Mouse (Mus musculus) midbrain, embryonic 16.5 days (tissue): ENCODE results near the gene Tap2. TPM values are rescaled to one million over a fixed set of nuclear protein-coding genes. Genes with fewer than 3 reads are reported as not detected.

Experiments used
- ATAC-seq: fragments of 200-750 bp; cut with Nextera tagmentation; 2 replicates; pipeline ENCODE4 v1.8.0; 2017; ENCODE audit warnings: moderate TSS enrichment
- H3K27ac ChIP-seq: fragments of 300-500 bp; sonication (generic); 2 replicates; pipeline ENCODE4 v1.5.1; 2014; ENCODE audit warnings: mild to moderate bottlenecking, low read length, mixed read lengths
- H3K27me3 ChIP-seq: fragments of 300-500 bp; sonication (generic); 2 replicates; pipeline ENCODE4 v1.6.1; 2014; ENCODE audit warnings: low read depth, low read length, mixed read lengths; ENCODE audit not compliant: control insufficient read depth, insufficient read depth
- H3K36me3 ChIP-seq: fragments of 300-500 bp; sonication (generic); 2 replicates; pipeline ENCODE4 v1.6.1; 2014; ENCODE audit warnings: mild to moderate bottlenecking, low read length, moderate library complexity, mixed read lengths; ENCODE audit not compliant: control insufficient read depth, insufficient read depth
- H3K4me1 ChIP-seq: fragments of 300-500 bp; sonication (generic); 2 replicates; pipeline ENCODE4 v1.6.1; 2014; ENCODE audit warnings: mild to moderate bottlenecking, low read length, mixed read lengths; ENCODE audit not compliant: control insufficient read depth, insufficient read depth
- H3K4me2 ChIP-seq: fragments of 300-500 bp; sonication (generic); 2 replicates; pipeline ENCODE4 v1.6.1; 2014; ENCODE audit warnings: mild to moderate bottlenecking, low read length, mixed read lengths
- H3K4me3 ChIP-seq: fragments of 300-500 bp; sonication (generic); 2 replicates; pipeline ENCODE4 v1.5.1; 2014; ENCODE audit warnings: low read depth, mild to moderate bottlenecking, low read length, moderate library complexity, mixed read lengths
- H3K9ac ChIP-seq: fragments of 300-500 bp; sonication (generic); 2 replicates; pipeline ENCODE4 v1.6.1; 2014; ENCODE audit warnings: low read depth, low read length, mixed read lengths
- H3K9me3 ChIP-seq: fragments of 300-500 bp; sonication (generic); replicated peaks from 2 replicates; pipeline ENCODE4 v1.6.1; 2014; ENCODE audit warnings: mild to moderate bottlenecking, low read length, mixed read lengths; ENCODE audit not compliant: control insufficient read depth, poor library complexity, severe bottlenecking
- WGBS: fragments of 180-500 bp; shearing (Covaris S2); extraction: QIAGEN DNeasy Blood & Tissue Kit; methylation state at CpG from one replicate; pipeline ENCODE4 v1.1.7; 2014; 5-methylcytosine and 5-hydroxymethylcytosine counted together
- polyA plus RNA-seq: library from polyadenylated mRNA; unstranded; fragments of >200 nt; fragmentation: Nextera tagmentation; extraction: Ambion mirVana; gene quantifications from 2 replicates; pipeline ENCODE4 v1.2.1, GENCODE M21; 2015

Tap2 gene
- polyA plus RNA-seq, 1 experiment from 2014 or later: 2.3 TPM

- H3K27ac ChIP-seq: no peak overlapping the region
- H3K4me2 ChIP-seq: no peak overlapping the region
- H3K4me3 ChIP-seq: no peak overlapping the region
- no peaks in the 10 kb centered on the region for H3K36me3 ChIP-seq
- H3K4me1 ChIP-seq: peaks cover 3% of the 10 kb centered on the region
- H3K27me3 ChIP-seq: peaks cover 43% of the 10 kb centered on the region
- no peak overlapping the region for H3K9ac ChIP-seq
- 62% methylated on average over 12 of the region's 12 CpGs for WGBS
- ATAC-seq: no peak
- no peaks in the 10 kb centered on the region for H3K9me3 ChIP-seq
Measured at GRCm38 (mm10) chr17:34199050-34199619, 4.2 kb upstream of the Tap2 start.

- peaks cover 41% of the 10 kb centered on the region for H3K27me3 ChIP-seq
- no peaks in the 10 kb centered on the region for H3K9me3 ChIP-seq
- WGBS: 86% methylated on average over 10 of the region's 10 CpGs
- peaks cover 7% of the 10 kb centered on the region for H3K4me1 ChIP-seq
- no peak overlapping the region for H3K4me3 ChIP-seq
- H3K27ac ChIP-seq: no peak overlapping the region
- no peak overlapping the region for H3K9ac ChIP-seq
- H3K36me3 ChIP-seq: no peaks in the 10 kb centered on the region
- no peak overlapping the region for H3K4me2 ChIP-seq
- no peak for ATAC-seq
Measured at GRCm38 (mm10) chr17:34200047-34200446, 3.3 kb upstream of the Tap2 start.

- no peak for ATAC-seq
- Histone ChIP-seq H3K9ac (no peak overlapping the region), H3K4me1 (peaks cover 7% of the 10 kb centered on the region), H3K4me3 (no peak overlapping the region), H3K27ac (no peak overlapping the region), H3K4me2 (no peak overlapping the region), H3K9me3 (no peaks in the 10 kb centered on the region), H3K36me3 (no peaks in the 10 kb centered on the region), H3K27me3 (peaks cover 43% of the 10 kb centered on the region)
- 90% methylated on average over 16 of the region's 16 CpGs for WGBS
Measured at GRCm38 (mm10) chr17:34200772-34201505, 2.4 kb upstream of the Tap2 start.

- ATAC-seq: no peak
- Histone ChIP-seq H3K36me3 (no peaks in the 10 kb centered on the region), H3K9ac (no peak overlapping the region), H3K27me3 (peaks cover 39% of the 10 kb centered on the region), H3K4me3 (no peak overlapping the region), H3K4me2 (no peak overlapping the region), H3K4me1 (peaks cover 7% of the 10 kb centered on the region), H3K27ac (no peak overlapping the region), H3K9me3 (no peaks in the 10 kb centered on the region)
- 72% methylated on average over 7 of the region's 7 CpGs for WGBS
Measured at GRCm38 (mm10) chr17:34201506-34202055, 1.7 kb upstream of the Tap2 start.

GRCm38 (mm10) chr17:34202760-34203442 is 426 bp upstream of the Tap2 start:
- Histone ChIP-seq H3K27me3 (peaks cover 32% of the 10 kb centered on the region), H3K36me3 (no peaks in the 10 kb centered on the region), H3K27ac (no peak overlapping the region), H3K4me1 (peaks cover 5% of the 10 kb centered on the region), H3K4me2 (no peak overlapping the region), H3K4me3 (no peak overlapping the region), H3K9me3 (no peaks in the 10 kb centered on the region), H3K9ac (no peak overlapping the region)
- ATAC-seq: peak; percentile 26; the same call in 1 of the 2 replicates
- 81% methylated on average over 4 of the region's 4 CpGs for WGBS

GRCm38 (mm10) chr17:34204303-34205010 is 1.1 kb downstream of the Tap2 start:
- under 1% methylated on average over 44 of the region's 44 CpGs for WGBS
- no peak for ATAC-seq

GRCm38 (mm10) chr17:34205021-34205745 is 1.9 kb downstream of the Tap2 start:
- no peak for ATAC-seq

More at GRCm38 (mm10) chr17:34204303-34205010, 1.1 kb downstream of the Tap2 start:
- no peak overlapping the region for H3K27ac ChIP-seq
- H3K4me2 ChIP-seq: peak overlapping the region; percentile 72
- H3K9ac ChIP-seq: peak overlapping the region; percentile 59
- H3K27me3 ChIP-seq: peaks cover 22% of the 10 kb centered on the region
- H3K9me3 ChIP-seq: no peaks in the 10 kb centered on the region
- peak overlapping the region; percentile 47 for H3K4me3 ChIP-seq
- H3K36me3 ChIP-seq: no peaks in the 10 kb centered on the region
- H3K4me1 ChIP-seq: peaks cover 4% of the 10 kb centered on the region

GRCm38 (mm10) chr17:34205746-34206176 is 2.4 kb downstream of the Tap2 start:
- WGBS: 18% methylated on average over 9 of the region's 9 CpGs
- Histone ChIP-seq H3K27ac (no peak overlapping the region), H3K4me2 (no peak overlapping the region), H3K9me3 (no peaks in the 10 kb centered on the region), H3K4me1 (peaks cover 4% of the 10 kb centered on the region), H3K4me3 (no peak overlapping the region), H3K36me3 (no peaks in the 10 kb centered on the region), H3K27me3 (peaks cover 26% of the 10 kb centered on the region), H3K9ac (no peak overlapping the region)
- no peak for ATAC-seq

More at GRCm38 (mm10) chr17:34205021-34205745, 1.9 kb downstream of the Tap2 start:
- peak overlapping the region; percentile 59; the same call in 1 of the 2 replicates for H3K9ac ChIP-seq
- H3K4me1 ChIP-seq: peaks cover 4% of the 10 kb centered on the region
- H3K27me3 ChIP-seq: peaks cover 22% of the 10 kb centered on the region
- no peak overlapping the region for H3K27ac ChIP-seq
- H3K4me3 ChIP-seq: peak overlapping the region; percentile 47
- no peaks in the 10 kb centered on the region for H3K36me3 ChIP-seq
- no peaks in the 10 kb centered on the region for H3K9me3 ChIP-seq
- 14% methylated on average over 18 of the region's 18 CpGs for WGBS
- peak overlapping the region; percentile 72 for H3K4me2 ChIP-seq
